Mouse (Mus musculus) heart, adult 18-20 months (tissue): ENCODE results near the gene Reg3d. TPM values are rescaled to one million over a fixed set of nuclear protein-coding genes. Genes with fewer than 3 reads are reported as not detected.
A peak's percentile ranks its signal among the peaks of the same experiment; 100 is the strongest.
"Not testable (repeated sequence)": the region's sequence is repeated elsewhere in the genome, so short reads cannot be mapped to it uniquely, and the experiment has no call there.

Experiments used
- DNase-seq, 2 experiments: peaks; one replicate each; pipeline ENCODE4 v3.0.0; 2021 to 2022; ENCODE audit warnings: mixed read lengths in 1 of 2
- long read RNA-seq, 2 experiments: library from polyadenylated mRNA; stranded (forward); transcript quantifications; one replicate each; pipeline ENCODE4 v2.0.0; 2021
- total RNA-seq, 2 experiments: library from RNA; stranded (reverse); gene quantifications; 2 replicates each; pipeline ENCODE4 v1.2.3; 2021

Gene Reg3d
- total RNA-seq: not detected
- long read RNA-seq, experiment 1: 0 reads
- long read RNA-seq, experiment 2: 0 reads

- no peak for DNase-seq
These were observed at the start of gene Reg3d for GRCm38 (mm10) chr6:78378765-78379164. Gene Reg3d (minus strand): TSS chr6:78378865.

GRCm38 (mm10) chr6:78425497-78425896, 46.8 kb upstream of the Reg3d start:
- DNase-seq: no peak

- not testable (repeated sequence) for DNase-seq
These were observed 43.7 kb upstream of the Reg3d start, which contains the start of gene Reg1 for GRCm38 (mm10) chr6:78422411-78422810. Gene Reg1 (plus strand): TSS chr6:78422711.

GRCm38 (mm10) chr6:78395323-78395722, 16.7 kb upstream of the Reg3d start, which contains the start of gene Reg2:
Gene Reg2 (plus strand): TSS chr6:78395623.
- not testable (repeated sequence) for DNase-seq

GRCm38 (mm10) chr6:78385609-78386008, 6.9 kb upstream of the Reg3d start:
- DNase-seq: no peak

GRCm38 (mm10) chr6:78380409-78380808, 1.7 kb upstream of the Reg3d start, which contains the start of gene Reg3a:
Gene Reg3a (plus strand): TSS chr6:78380709.
- no peak for DNase-seq

GRCm38 (mm10) chr6:78370357-78370756, 8.3 kb downstream of the Reg3d start, which contains the start of gene Reg3b:
Gene Reg3b (plus strand): TSS chr6:78370657.
- no peak for DNase-seq

- DNase-seq: peak in 1 of 2 experiments; percentile 3
These were observed 16.6 kb downstream of the Reg3d start for GRCm38 (mm10) chr6:78361971-78362563.

GRCm38 (mm10) chr6:78341689-78342088, 37.0 kb downstream of the Reg3d start:
- DNase-seq: no peak

GRCm38 (mm10) chr6:78340296-78340695, 38.4 kb downstream of the Reg3d start:
- DNase-seq: no peak

GRCm38 (mm10) chr6:78331919-78332569, 46.6 kb downstream of the Reg3d start:
- peak in 1 of 2 experiments; percentile 7 for DNase-seq

GRCm38 (mm10) chr6:78329166-78329565, 49.5 kb downstream of the Reg3d start:
- no peak for DNase-seq

- DNase-seq: no peak
These were observed 50.9 kb downstream of the Reg3d start for GRCm38 (mm10) chr6:78327798-78328197.

Other genes starting within 250 kb of the Reg3d start
- not detected for gene Reg3b, start 8.2 kb downstream of the Reg3d start, total RNA-seq
- gene Reg3a, start 1.8 kb upstream of the Reg3d start, total RNA-seq: not detected
- gene Reg2, start 16.8 kb upstream of the Reg3d start, total RNA-seq: not detected
- gene Reg1, start 43.8 kb upstream of the Reg3d start, total RNA-seq: not detected
- gene Reg3g, start 90.0 kb upstream of the Reg3d start, total RNA-seq: 10 to 100 TPM in 1 of 2 experiments, not detected in 1; 51.3 TPM